Mouse (Mus musculus): ENCODE data around the gene Ptprc. TPM values are rescaled to one million over a fixed set of nuclear protein-coding genes. Genes with fewer than 3 reads are reported as not detected.

The Ptprc gene
- total and polyA plus RNA-seq, 3 experiments: 120 to 211 (median 136) TPM

DNA sequence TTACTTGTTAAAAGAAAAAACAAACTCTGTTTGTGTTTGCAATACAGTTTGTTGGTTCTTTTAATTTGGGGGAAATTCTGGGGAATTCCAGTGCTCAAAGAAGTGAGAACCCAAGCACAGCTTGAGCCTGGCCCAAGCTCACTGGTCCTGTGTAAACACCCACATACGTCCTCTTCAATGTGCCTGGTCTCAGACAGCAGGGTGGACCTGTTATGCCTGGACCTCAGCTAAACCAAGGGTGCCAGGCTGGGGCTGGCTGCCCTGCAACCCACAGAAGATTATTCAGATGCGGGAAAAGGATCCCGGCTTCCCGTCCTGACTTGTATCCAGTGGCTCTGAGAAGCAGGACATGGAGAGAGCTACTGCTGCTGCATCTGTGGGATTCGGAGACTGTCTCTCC is 138.0 kb downstream of the Ptprc start:
- DNase-seq (ENCODE audit: extremely low read depth): no peak
- H3K36me3 ChIP-seq (replicated peaks in 1 of 2; ENCODE audit: control insufficient read depth in 1 of 2, insufficient read depth in 1 of 2, low read length in 1 of 2): no peaks in the 10 kb centered on the region
- no peak overlapping the region for H3K9ac ChIP-seq (ENCODE audit: insufficient read depth, low read depth)
- TF ChIP-seq ZMIZ1 (IDR thresholded peaks at IDR 0.05; ENCODE audit: low read depth, low read length) (no peak), ELF1 (IDR thresholded peaks at IDR 0.05; ENCODE audit: low read depth, low read length) (no peak), KAT2A (IDR thresholded peaks at IDR 0.05; ENCODE audit: insufficient replicate concordance, low read length) (no peak), MAZ (IDR thresholded peaks at IDR 0.05; ENCODE audit: low read depth, low read length) (no peak), CTCF (conservative IDR thresholded peaks at IDR 0.05 in 1 of 2, IDR thresholded peaks at IDR 0.05 in 1 of 2; ENCODE audit: low read depth in 2 of 2, low read length in 2 of 2) (no peak), GABPA (IDR thresholded peaks at IDR 0.05; ENCODE audit: insufficient replicate concordance, low read depth, low read length) (no peak), ZKSCAN1 (IDR thresholded peaks at IDR 0.05; ENCODE audit: borderline replicate concordance, low read depth, low read length) (no peak), E2F4 (IDR thresholded peaks at IDR 0.05; ENCODE audit: insufficient replicate concordance, low read depth, low read length) (no peak), POLR2A (IDR thresholded peaks at IDR 0.05; ENCODE audit: low read depth, low read length) (no peak), USF1 (IDR thresholded peaks at IDR 0.05; ENCODE audit: low read depth, low read length) (no peak), USF2 (conservative IDR thresholded peaks at IDR 0.05; ENCODE audit: low read depth, low read length) (no peak), ZNF384 (IDR thresholded peaks at IDR 0.05; ENCODE audit: low read depth, low read length) (no peak)
- H3K27me3 ChIP-seq (replicated peaks): no peaks in the 10 kb centered on the region
- peaks cover 11 to 30% of the 10 kb centered on the region in 2 experiments for H3K4me1 ChIP-seq (ENCODE audit: control insufficient read depth in 1 of 2, insufficient read depth in 2 of 2)
- H3K27ac ChIP-seq (ENCODE audit: insufficient read depth, low read depth): 0 out of 2 replicates have a peak overlapping the region, but pooled peaks have one; percentile 13
- no peaks in the 10 kb centered on the region for H3K79me2 ChIP-seq (replicated peaks; ENCODE audit: control insufficient read depth, extremely low read depth, insufficient read depth, poor library complexity, severe bottlenecking)
- in situ Hi-C loops (cut with MboI; ENCODE audit: low pct_ligation_motif_present, low pct_unique_long_range_greater_than_20kb, low sequenced_read_pairs): loop anchor here (25.0 kb wide), 1 partner anchor 300 kb away; no protein-coding TSS in a partner anchor
- peaks cover 2% of the 10 kb centered on the region for H3K9me3 ChIP-seq (replicated peaks; ENCODE audit: low read length)
- dilution Hi-C loops (cut with MboI; ENCODE audit: extremely low pct_ligation_motif_present, extremely low pct_unique_long_range_greater_than_20kb, low sequenced_read_pairs): no loop called here
- H3K4me3 ChIP-seq (replicated peaks in 1 of 3; ENCODE audit: low read depth in 2 of 3, low read length in 2 of 3, poor library complexity in 1 of 3): no peak overlapping the region
- H3K4me2 ChIP-seq (ENCODE audit: insufficient read depth, low read depth, poor library complexity, severe bottlenecking): no peak overlapping the region

DNA sequence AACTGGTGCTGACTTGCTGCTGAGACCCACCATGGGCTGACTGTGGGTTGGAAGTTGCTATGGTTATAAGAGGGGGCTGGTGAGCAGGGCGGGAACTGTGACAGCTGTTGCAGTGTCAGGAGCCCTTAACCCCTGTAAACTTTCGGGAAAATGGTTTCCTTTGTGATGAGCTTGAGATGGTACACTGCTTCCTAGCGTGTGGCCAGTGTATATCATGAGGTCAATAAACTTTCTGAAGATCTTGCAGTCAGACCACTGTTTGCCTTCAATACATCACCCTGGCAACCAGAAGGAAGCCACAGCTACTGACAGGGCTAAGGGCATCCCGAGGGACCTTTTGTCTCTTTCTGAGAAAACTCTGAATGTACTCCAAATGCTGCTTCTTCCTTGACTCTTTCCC is 145.9 kb downstream of the Ptprc start:
- Histone ChIP-seq H3K27ac (ENCODE audit: insufficient read depth, low read depth) (no peak overlapping the region), H3K4me3 (replicated peaks in 1 of 3; ENCODE audit: low read depth in 2 of 3, low read length in 2 of 3, poor library complexity in 1 of 3) (no peak overlapping the region), H3K9me3 (replicated peaks; ENCODE audit: low read length) (no peaks in the 10 kb centered on the region), H3K27me3 (replicated peaks) (no peaks in the 10 kb centered on the region), H3K4me2 (ENCODE audit: insufficient read depth, low read depth, poor library complexity, severe bottlenecking) (no peak overlapping the region; the same call in 1 of the 2 replicates), H3K4me1 (ENCODE audit: control insufficient read depth in 1 of 2, insufficient read depth in 2 of 2) (peaks cover 4 to 27% of the 10 kb centered on the region in 2 experiments; a peak in 3 of 4 replicates), H3K9ac (ENCODE audit: insufficient read depth, low read depth) (no peak overlapping the region), H3K36me3 (replicated peaks in 1 of 2; ENCODE audit: control insufficient read depth in 1 of 2, insufficient read depth in 1 of 2, low read length in 1 of 2) (no peaks in the 10 kb centered on the region), H3K79me2 (replicated peaks; ENCODE audit: control insufficient read depth, extremely low read depth, insufficient read depth, poor library complexity, severe bottlenecking) (no peaks in the 10 kb centered on the region)
- DNase-seq (ENCODE audit: extremely low read depth): no peak
- no peak for TF ChIP-seq KAT2A (IDR thresholded peaks at IDR 0.05; ENCODE audit: insufficient replicate concordance, low read length)
- no peak for TF ChIP-seq TCF12 (IDR thresholded peaks at IDR 0.05; ENCODE audit: low read depth, low read length)
- TF ChIP-seq TBP (conservative IDR thresholded peaks at IDR 0.05; ENCODE audit: low read depth, low read length): no peak
- TF ChIP-seq ELF1 (IDR thresholded peaks at IDR 0.05; ENCODE audit: low read depth, low read length): no peak
- TF ChIP-seq MXI1 (IDR thresholded peaks at IDR 0.05; ENCODE audit: low read depth, low read length): 0 out of 2 replicates have a peak, but pooled peaks have one; percentile 27
- in situ Hi-C loops (cut with MboI; ENCODE audit: low pct_ligation_motif_present, low pct_unique_long_range_greater_than_20kb, low sequenced_read_pairs) (loop anchor here (25.0 kb wide), 1 partner anchor 292 kb away; no protein-coding TSS in a partner anchor), dilution Hi-C loops (cut with MboI; ENCODE audit: extremely low pct_ligation_motif_present, extremely low pct_unique_long_range_greater_than_20kb, low sequenced_read_pairs) (no loop called here)

Measured in CH12.LX (cell line).